Mouse (Mus musculus): ENCODE measurements around the gene Chrne.

Gene Chrne

GRCm38 (mm10) chr11:70653345-70654197 is 34.6 kb upstream of the Chrne start:
- in situ Hi-C loops (cut with MboI; ENCODE audit: low pct_unique_long_range_greater_than_20kb in 1 of 2, low sequenced_read_pairs in 2 of 2, unreplicated experiment in 1 of 2): no loop called here

DNA sequence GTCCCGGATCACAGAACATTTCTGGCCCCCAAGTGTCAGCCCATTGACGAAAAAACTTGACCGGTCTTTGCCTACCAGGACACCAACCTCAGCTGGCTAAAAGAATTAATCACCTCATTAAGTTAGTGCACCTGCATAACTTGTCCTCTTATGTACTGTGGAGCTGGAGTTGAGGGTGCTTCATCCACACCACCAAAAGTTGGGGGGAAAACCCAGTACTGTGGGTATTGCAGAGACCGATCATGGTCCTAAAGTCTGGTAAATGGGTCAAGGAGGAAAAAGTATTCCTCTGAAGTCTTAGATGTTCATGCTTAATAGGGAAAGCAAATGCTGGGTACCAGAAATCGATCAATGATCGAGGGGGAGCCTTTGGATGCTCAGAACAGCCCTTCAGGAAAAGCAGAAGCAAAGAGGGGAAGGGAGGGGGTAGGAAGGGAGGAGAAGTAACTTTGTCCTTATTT is 33.9 kb upstream of the Chrne start:
- in situ Hi-C loops (cut with MboI; ENCODE audit: low pct_unique_long_range_greater_than_20kb in 1 of 2, low sequenced_read_pairs in 2 of 2, unreplicated experiment in 1 of 2): no loop called here

DNA sequence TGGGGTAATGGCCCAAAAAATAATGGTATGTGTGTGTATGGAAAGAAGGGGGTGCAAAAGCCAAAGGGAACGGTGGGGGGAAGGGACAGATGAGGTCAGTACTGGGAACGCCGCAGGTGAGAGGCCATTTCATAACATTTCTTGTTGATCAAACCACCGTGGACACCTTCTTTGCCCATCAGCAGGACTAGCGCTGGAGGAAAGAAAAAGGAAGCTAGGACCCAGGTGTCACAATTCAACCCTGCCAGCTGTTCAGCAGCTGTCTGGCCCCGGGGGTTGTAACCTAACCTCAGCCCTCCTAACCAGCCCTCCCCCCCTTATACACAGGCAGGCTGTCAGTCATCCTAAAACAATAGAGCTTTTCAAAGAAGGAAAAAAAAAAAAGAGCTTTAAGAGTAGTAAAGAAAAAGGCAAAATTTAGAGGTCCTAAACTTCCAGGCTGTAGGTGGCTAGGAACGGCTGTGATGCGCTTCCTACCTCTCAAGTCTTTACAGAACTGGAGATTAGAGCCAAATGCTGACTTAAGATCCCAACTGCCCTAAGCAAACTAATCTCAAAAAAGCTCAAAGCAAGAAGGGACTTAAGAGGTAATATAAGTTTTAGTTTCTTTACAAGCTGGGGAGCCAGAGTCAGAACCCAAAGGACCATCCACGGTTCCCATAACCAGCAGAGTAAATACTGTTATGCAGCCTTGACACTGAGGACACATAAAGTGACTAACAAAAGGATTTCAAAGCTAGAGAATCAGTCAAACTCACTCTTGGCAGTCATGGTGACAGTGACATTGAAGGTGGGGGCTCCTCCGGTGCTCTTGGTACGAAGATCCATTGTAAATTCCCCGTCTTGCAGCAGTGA is 33.2 kb upstream of the Chrne start:
- in situ Hi-C loops (cut with MboI; ENCODE audit: low pct_unique_long_range_greater_than_20kb in 1 of 2, low sequenced_read_pairs in 2 of 2, unreplicated experiment in 1 of 2): no loop called here

GRCm38 (mm10) chr11:70651391-70651790 is 32.4 kb upstream of the Chrne start:
- in situ Hi-C loops (cut with MboI; ENCODE audit: low pct_unique_long_range_greater_than_20kb in 1 of 2, low sequenced_read_pairs in 2 of 2, unreplicated experiment in 1 of 2): no loop called here

GRCm38 (mm10) chr11:70650322-70651175 is 31.5 kb upstream of the Chrne start:
- in situ Hi-C loops (cut with MboI; ENCODE audit: low pct_unique_long_range_greater_than_20kb in 1 of 2, low sequenced_read_pairs in 2 of 2, unreplicated experiment in 1 of 2): no loop called here

DNA sequence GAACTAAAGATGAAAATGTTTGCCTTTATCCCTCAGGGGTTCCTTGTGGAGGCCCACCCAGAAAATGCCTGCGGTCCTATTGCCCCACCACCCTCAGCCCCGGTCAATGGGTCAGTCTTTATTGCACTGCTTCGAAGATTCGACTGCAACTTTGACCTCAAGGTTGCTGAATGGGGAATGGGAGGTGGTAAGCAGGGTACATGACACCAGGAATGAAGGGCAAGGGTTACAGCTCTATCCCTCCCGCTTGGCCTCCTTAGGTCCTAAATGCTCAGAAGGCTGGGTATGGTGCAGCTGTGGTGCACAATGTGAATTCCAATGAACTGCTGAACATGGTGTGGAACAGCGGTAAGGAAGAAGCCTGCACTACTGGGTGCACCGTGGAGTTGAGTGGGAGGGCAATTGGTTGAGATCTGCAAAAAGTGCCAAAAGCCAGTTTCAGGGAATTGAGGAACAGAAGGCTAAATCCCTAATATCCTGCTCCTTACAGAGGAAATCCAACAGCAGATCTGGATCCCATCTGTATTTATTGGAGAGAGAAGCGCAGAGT is 30.2 kb upstream of the Chrne start:
- in situ Hi-C loops (cut with MboI; ENCODE audit: low pct_unique_long_range_greater_than_20kb in 1 of 2, low sequenced_read_pairs in 2 of 2, unreplicated experiment in 1 of 2): no loop called here

- in situ Hi-C loops (cut with MboI; ENCODE audit: low pct_unique_long_range_greater_than_20kb in 1 of 2, low sequenced_read_pairs in 2 of 2, unreplicated experiment in 1 of 2): no loop called here
Measured at GRCm38 (mm10) chr11:70648512-70648911, 29.5 kb upstream of the Chrne start.

GRCm38 (mm10) chr11:70647716-70648420 is 28.9 kb upstream of the Chrne start:
- in situ Hi-C loops (cut with MboI; ENCODE audit: low pct_unique_long_range_greater_than_20kb in 1 of 2, low sequenced_read_pairs in 2 of 2, unreplicated experiment in 1 of 2): no loop called here

- in situ Hi-C loops (cut with MboI; ENCODE audit: low pct_unique_long_range_greater_than_20kb in 1 of 2, low sequenced_read_pairs in 2 of 2, unreplicated experiment in 1 of 2): no loop called here
Measured at GRCm38 (mm10) chr11:70646691-70647650, 28.0 kb upstream of the Chrne start, which contains the start of the genes Rnf167 and Slc25a11. Rnf167 (plus strand) TSS chr11:70647235. Slc25a11 (minus strand) TSS chr11:70647479.

GRCm38 (mm10) chr11:70646259-70646555 is 27.2 kb upstream of the Chrne start:
- in situ Hi-C loops (cut with MboI; ENCODE audit: low pct_unique_long_range_greater_than_20kb in 1 of 2, low sequenced_read_pairs in 2 of 2, unreplicated experiment in 1 of 2): no loop called here

DNA sequence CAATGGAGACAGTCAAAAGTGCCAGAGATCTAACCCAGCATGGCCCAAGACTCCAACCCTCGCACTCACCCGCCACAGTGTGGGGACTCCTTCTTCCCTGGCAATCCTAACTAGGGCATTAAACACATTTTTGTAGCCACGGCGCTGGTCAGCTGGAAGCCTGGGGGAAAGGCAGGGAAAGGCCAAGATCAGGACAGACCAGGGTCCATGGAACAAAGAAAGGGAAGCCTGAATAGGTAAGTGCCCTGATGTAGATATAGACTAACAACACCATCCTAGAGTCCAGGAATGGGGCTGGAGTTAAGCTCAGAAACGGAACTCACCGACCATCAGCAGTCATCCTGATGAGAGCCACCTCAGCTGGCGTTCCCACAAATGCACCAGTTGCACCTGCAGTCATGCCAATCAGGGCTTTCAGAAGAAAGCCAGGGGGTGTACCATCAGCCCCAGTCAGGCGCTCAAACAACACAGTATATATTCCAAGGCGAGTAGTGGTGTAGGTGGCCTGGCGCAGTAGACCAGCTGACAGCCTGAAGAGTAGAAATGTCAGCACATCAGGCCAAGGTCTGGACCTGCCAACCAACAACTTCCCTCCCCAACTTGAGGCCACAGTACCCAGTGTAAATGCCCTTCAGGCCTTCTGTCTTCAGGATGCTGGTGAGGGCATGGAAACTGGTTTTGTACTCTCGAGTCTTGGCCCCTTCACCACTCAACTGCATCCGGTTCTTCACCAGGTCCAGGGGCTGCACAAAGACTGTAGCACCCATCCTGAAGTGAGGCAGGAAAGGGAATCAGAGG is 26.6 kb upstream of the Chrne start:
- in situ Hi-C loops (cut with MboI; ENCODE audit: low pct_unique_long_range_greater_than_20kb in 1 of 2, low sequenced_read_pairs in 2 of 2, unreplicated experiment in 1 of 2): no loop called here

DNA sequence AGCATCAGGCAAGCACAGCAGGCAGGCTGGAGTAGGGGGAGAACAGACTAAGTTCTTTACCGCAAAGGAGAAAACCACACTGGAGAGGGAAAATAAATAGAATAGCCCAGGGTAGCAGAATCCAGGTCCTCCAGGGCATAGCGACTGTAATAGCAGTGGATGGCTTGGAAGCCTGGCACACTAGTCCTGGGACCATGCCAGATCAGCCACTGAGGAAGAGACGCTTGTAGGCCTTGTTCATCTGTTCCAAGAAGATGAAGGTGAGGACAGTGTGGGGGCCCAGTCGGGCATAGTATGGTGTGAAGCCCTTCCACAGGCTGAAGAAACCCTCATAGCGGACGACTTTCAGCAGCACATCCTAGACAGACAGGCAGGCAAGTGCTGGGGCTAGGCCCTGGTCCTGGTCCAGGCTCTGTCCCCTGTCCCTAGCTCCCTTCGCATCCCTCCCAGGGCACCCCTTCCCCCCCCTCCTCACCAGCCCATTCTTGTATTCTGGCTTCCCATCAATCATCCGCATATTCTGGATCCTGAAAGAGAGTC is 25.6 kb upstream of the Chrne start:
- in situ Hi-C loops (cut with MboI; ENCODE audit: low pct_unique_long_range_greater_than_20kb in 1 of 2, low sequenced_read_pairs in 2 of 2, unreplicated experiment in 1 of 2): no loop called here

DNA sequence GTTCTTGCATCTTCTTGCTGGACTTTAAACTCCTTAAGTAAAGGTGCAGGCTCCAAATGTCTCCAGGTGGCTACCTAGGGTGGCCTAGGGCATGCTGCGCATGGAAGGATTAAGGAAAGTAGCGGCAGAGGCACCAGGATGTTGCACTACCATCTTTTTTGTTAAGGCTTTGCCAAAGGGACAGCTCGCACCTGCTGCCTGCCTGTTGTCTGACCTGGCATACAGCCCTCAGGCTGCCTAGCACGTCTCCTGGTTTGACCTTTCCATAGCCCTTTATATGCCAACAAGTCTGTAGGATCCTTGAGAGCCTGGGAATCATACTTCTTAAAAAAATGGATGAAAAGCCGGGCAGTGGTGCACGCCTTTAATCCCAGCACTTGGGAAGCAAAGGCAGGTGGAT is 24.0 kb upstream of the Chrne start:
- in situ Hi-C loops (cut with MboI; ENCODE audit: low pct_unique_long_range_greater_than_20kb in 1 of 2, low sequenced_read_pairs in 2 of 2, unreplicated experiment in 1 of 2): no loop called here

DNA sequence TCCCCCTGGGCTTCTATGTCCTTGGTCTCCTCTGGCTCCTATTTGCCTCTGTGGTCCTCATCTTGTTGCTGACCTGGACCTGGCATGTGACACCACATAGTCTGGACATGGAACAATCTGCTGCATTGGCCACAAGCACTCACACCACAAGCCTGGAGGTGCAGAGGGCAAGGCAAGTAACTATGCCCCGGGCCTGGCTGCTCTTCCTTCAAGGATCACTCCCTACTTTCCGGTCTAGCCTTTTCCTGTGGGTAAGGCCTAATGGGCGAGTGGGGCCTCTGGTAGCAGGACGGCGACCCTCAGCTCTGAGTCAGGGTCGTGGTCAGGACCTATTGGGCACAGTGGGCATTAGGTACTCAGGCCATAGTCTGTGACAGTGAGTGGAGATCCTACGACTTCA is 22.2 kb upstream of the Chrne start:
- in situ Hi-C loops (cut with MboI; ENCODE audit: low pct_unique_long_range_greater_than_20kb in 1 of 2, low sequenced_read_pairs in 2 of 2, unreplicated experiment in 1 of 2): no loop called here

- in situ Hi-C loops (cut with MboI; ENCODE audit: low pct_unique_long_range_greater_than_20kb in 1 of 2, low sequenced_read_pairs in 2 of 2, unreplicated experiment in 1 of 2): no loop called here
Measured at GRCm38 (mm10) chr11:70639976-70640375, 21.0 kb upstream of the Chrne start.

- in situ Hi-C loops (cut with MboI; ENCODE audit: low pct_unique_long_range_greater_than_20kb in 1 of 2, low sequenced_read_pairs in 2 of 2, unreplicated experiment in 1 of 2): no loop called here
Measured at GRCm38 (mm10) chr11:70638714-70639278, 19.8 kb upstream of the Chrne start, which contains the start of gene Gp1ba. Gp1ba (plus strand) TSS chr11:70639122.

Measured in mouse embryonic stem cell (cell line).